Mouse (Mus musculus): ENCODE measurements around the gene Pgm1.

Gene Pgm1

GRCm38 (mm10) chr4:99929149-99929612, at the start of gene Pgm1:
TSS of gene Pgm1 (plus strand) at chr4:99929414.
- peak in 1 of 2 experiments; percentile 80 for DNase-seq (ENCODE audit: low spot score in 2 of 2)

- DNase-seq (ENCODE audit: low spot score in 2 of 2): no peak
Observed at GRCm38 (mm10) chr4:99881882-99882281, 47.3 kb upstream of the Pgm1 start.

DNA sequence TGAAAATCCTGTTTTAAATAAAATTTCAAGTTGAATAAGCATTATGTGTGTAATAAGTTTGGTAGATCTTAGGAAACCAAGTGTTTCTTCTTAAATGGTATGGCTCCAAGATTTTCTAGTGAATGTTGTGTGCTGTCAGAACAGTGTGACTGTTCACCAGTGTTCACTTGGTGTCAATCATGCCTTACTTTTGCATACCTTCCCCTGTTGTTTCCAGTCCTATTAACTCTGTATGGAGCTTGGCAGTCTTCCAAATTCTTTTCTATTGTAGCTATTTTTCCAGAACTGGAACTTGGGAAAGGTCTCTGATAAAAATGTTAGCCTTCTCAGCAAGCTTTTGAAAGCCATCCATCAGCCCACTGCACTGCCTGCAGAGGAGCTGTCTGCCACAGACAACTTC, 46.8 kb upstream of the Pgm1 start:
- no peak for DNase-seq (ENCODE audit: low spot score in 2 of 2)

DNA sequence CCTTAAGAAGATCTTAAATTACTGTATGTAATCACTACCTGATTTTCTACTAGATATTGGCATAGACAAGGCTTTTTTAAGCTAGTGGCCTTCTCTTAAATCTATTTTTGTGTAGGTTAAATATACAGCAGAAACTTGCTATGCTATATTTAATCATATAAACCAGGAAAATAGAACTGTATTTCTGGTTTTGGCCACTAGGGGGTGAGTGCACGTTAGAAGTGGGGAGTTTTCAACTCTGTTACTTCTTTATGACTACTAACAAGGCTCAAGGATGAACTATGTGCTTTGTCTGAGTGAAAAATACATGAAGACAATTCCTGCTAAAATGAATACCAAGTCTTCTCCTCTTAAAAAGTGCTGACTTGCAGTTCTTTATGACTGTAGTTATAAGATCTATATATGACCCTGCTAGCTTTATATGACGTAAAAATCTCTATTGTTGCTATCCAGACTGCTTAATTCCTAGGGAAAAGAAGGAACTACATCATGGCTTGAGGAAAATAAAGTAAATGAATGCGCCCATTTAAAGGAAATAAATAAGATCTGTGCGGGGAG, 15.2 kb upstream of the Pgm1 start:
- no peak for DNase-seq (ENCODE audit: low spot score in 2 of 2)

GRCm38 (mm10) chr4:99926380-99926779, 2.8 kb upstream of the Pgm1 start:
- DNase-seq (ENCODE audit: low spot score in 2 of 2): no peak

- DNase-seq (ENCODE audit: low spot score in 2 of 2): no peak
Observed at GRCm38 (mm10) chr4:99928521-99928920, 693 bp upstream of the Pgm1 start.

DNA sequence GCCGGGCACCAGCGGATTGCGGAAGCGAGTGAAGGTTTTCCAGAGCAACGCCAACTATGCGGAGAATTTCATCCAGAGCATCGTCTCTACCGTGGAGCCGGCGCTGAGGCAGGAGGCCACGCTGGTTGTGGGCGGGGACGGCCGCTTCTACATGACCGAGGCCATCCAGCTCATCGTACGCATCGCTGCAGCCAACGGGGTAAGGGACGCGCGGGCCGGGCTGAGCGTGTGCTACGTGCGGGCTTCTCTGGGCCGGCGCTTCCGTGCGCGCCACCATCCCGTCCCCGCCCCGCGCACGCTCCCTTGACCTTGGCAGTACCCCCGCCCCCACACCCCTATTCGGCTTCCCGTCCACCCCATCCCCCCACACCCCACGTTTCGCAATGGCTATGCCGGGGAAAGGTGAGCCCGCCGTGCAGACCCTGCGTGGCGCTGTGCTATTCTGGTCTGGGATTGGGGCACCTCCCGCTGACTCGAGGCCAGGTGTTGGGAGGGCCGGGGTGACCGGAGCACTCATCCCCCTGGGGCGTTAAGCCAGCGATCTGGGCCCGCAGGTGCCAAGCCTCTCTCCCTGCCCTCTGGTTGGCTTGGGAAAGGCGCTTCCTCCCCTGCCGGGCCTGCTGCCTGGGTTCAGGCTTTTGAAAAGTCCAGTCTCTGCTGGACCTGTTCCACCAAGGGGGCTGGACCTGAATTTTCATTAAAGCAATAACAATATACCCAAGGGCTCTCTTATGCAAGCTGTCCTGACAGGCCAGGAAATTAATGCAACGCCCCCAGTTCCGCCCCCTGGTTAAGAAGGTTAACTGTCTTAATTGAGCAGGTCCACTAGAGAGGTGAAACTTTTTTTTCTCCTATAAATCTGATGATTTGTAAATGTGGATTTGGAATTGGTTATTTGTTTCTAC, 651 bp downstream of the Pgm1 start, which contains the start of gene Itgb3bp:
TSS of gene Itgb3bp (minus strand) at position 201 of the 905 bp plus-strand sequence.
- DNase-seq (ENCODE audit: low spot score in 2 of 2): peak; percentile 62 to 83

DNA sequence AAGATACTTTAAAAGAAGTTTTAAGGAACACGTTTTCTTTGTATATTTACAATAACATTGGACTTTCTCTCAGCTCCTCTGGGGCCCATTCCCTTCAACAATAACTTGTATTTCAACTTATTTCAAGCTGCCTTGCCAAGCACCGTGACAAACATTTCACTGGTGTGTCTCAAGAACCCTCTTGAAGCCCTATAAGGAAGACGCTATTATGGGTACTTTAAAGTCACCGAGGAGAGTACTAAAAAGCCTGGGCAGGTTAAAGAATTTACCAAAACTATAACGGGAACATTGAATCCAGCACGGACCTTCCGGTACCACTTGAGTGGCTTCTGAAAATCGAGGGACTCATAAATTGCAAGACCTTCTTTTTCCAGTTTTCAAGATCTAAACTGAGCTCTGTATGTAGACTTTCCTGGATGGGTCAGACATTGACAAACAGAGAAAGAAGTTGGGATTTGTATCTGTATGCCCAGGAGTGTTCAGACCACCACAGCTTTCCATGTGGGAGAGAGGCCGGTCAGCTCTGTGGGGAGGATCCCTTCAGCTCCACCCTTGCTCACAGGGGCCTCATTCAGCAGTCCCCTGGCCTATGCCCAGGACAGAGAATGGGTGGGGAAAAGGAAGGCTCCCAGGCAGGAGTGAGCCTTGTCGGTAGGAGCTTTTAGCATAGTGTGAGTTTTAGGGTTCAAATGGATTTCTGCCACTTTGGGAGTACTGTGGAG, 1.5 kb downstream of the Pgm1 start:
- DNase-seq (ENCODE audit: low spot score in 2 of 2): no peak

DNA sequence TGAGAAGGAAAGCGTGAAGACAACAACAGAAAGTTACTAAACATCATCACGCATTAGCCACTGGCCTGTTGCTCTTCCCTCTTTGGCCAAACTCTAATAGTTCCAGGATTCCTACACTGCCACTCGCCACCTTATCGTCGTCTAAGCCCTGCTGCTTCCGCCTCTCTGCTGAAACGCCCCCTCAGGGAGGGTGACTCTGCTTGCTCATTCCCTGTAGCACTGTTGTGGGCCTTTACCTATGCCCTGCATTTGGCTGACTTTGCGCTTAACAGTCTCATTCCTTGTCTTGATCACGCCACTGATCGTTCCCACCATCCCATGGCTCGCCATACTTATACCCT, 2.0 kb downstream of the Pgm1 start:
- no peak for DNase-seq (ENCODE audit: low spot score in 2 of 2)

DNA sequence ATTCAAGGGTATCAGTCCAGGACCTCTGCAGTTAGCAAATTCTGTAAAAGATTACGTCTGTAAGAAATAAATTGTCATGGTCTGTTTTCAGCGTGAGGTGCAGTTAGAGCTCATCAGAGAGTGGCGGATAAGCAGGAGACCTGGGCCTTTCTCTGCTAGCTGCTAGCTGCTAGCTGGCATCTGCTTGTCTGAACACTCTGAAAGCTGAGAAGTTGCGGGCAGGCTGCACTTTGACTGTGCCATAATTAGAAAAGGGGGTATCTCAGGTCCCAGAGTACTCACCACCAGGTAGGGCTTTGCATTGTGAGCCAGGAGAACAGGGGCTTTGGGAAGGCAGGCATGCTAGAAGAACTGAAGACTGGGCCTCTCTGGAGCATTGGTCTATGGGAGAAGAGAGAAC, 2.6 kb downstream of the Pgm1 start:
- no peak for DNase-seq (ENCODE audit: low spot score in 2 of 2)

GRCm38 (mm10) chr4:99934859-99935258, 5.6 kb downstream of the Pgm1 start:
- no peak for DNase-seq (ENCODE audit: low spot score in 2 of 2)

DNA sequence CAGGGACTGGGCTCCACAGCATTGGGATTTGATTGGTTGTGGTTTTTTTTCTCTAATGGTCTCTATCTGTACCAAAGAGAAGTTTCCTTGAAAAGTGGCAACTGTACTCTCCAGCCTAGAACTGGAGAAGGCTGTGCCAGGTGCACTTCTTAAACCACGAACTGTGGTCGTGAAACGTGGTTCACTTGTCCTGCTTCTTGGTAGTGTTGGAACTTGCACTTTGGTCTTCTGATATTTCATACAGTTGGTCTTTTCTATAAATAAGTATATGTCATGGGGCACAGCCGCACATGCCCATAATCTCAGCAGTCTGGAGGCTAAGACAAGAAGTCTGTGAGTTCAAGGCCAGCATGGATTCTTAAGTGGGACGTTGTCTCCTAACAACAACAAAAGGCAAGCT, 7.1 kb downstream of the Pgm1 start:
- no peak for DNase-seq (ENCODE audit: low spot score in 2 of 2)

DNA sequence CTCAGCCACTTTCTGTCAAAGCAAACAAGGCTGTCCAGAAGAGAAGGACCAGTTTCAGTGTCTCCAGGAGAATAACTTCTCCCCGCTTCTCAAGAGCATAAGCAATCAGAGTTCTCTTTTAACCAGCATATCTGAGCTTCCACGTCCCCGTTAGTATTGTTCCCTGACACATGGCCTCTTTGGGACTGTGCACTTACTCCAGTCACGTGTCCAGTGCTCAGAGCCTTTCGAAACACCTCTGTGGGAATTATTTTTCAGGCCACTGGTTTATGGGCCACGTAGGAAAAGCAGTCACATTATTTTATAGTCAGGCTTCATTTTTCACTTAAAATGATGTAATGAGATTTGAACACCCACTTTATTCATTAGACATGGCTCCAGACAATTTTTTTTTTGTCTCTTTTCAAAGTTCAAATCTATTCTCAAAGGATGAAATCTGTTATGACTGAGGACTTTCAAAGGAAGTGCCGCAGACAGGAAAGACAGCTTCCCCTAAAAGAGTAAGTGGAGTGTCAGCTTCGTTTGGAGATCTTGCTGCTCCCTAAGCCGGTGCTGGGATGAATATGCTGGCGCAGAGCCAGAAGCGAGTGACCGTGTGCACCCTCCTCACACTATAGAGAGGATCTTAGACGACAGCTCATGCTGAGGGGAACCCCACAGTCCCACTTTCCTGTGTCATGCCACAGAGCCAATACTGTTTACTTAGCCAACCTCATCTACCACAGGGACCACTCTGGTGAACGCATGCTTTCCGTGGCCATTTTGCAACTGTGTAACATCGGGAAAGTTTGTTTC, 10.7 kb downstream of the Pgm1 start:
- no peak for DNase-seq (ENCODE audit: low spot score in 2 of 2)

DNA sequence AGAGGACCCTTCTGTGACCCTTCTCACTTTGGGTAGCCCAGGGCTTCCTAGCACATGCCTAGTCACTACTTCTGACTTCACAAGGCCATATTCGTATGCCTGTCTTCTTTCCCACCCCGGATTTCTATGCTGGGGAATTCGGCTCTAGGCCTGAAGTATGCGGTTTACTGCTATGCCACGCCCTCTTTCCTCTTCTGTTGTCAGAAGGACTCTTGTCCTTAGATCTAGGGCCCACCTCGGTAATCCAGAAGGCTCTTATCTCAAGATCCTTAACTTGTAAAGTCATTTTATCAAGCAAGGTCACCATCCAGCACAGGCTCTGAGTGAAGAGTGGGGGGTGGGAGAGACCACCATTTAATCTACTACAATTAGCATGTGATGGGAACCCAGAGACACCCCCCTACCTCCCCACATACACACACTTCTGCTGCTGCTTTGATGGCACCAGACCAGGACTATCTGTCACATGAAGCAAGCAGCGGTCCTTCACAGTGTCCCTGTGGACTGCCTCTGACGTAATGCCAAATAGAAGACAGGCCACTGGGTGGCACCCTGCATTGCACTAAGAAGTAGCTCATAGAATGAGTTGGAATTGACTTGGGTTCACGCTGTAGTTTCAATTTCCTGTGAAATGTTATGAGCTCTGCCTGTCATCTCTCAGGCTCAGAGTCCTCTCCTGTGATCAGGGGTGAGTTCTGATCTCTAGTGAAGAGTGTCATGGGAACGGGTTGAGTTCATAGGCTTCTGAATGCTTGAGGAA, 12.6 kb downstream of the Pgm1 start:
- no peak for DNase-seq (ENCODE audit: low spot score in 2 of 2)

GRCm38 (mm10) chr4:99944606-99945005, 15.4 kb downstream of the Pgm1 start:
- DNase-seq (ENCODE audit: low spot score in 2 of 2): no peak

DNA sequence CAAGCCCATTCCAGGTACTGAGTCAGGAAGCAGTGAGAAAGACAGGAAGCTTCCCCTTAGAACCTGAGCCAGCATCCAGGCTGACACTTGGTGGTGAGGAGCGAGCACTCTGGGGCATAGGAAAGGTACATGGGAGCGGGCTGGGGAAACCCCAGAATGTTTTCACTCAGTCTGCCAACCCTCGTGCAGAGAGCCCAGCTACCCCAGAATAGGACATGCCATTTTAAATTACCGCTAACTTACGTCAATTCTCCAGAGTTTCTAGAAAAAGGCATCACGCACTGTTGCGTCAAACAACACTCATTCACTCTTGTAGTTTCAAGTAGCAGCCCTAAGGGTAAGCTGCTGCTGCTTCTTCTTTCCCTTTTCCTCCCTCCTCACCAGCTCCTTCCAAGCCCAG, 15.8 kb downstream of the Pgm1 start:
- no peak for DNase-seq (ENCODE audit: low spot score in 2 of 2)

DNA sequence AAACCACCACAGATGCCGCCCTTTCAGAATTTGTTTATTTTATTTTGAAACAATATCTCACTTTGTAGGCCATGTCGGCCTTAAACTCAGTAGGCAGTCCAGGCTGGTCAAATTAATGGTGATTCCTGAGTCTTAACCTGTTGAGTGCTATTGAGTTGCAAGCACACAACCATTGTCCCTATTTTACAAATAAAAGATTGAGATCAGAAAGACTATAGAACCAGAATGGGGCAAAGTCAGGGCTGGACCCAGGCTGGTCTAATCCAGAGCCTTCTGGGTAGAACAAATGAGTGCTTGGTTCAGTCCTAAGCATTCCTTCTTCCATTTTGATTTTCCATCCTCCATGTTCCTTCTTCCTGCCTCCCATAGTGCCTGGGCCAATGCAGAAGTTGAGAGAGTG, 17.3 kb downstream of the Pgm1 start:
- DNase-seq (ENCODE audit: low spot score in 2 of 2): no peak

- DNase-seq (ENCODE audit: low spot score in 2 of 2): no peak
Observed at GRCm38 (mm10) chr4:99947192-99947591, 18.0 kb downstream of the Pgm1 start.

DNA sequence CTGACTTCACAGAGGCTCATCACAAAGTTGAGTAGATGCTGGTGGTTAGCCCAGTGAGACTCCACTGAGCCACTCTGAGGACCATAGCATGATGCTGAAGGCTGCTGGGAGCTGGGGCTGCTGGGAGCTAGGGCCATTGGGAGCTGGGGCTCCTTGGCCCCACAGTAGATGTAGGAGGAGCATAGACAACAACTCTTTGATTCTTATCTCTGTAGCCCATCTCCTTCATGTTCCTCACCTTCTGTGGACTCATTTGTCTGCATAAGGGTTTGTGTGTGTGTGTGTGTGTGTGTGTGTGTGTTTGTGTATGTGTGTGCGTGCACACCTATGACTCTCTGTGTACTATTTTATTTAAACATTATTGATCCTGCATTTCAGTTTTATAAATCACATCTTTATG, 18.7 kb downstream of the Pgm1 start:
- no peak for DNase-seq (ENCODE audit: low spot score in 2 of 2)

DNA sequence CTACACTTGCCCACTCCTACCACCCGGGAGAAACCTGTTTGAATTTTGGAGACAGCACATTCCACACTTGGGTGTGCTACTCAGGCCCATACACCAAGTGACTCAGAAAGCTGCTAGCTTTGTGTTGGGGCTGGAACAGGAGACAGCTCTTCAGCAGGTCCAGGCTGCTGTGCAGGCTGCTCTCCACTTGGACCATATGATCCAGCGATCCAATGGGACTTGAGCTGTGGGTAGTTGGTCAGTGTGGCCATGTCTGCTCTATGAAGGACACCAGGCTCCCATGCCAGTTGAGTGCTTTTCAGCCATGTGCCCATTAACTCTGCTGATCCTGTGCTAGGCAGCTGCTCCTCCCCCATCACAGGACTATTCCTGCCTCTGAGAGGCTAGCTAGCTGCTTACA, 24.7 kb downstream of the Pgm1 start:
- no peak for DNase-seq (ENCODE audit: low spot score in 2 of 2)

DNA sequence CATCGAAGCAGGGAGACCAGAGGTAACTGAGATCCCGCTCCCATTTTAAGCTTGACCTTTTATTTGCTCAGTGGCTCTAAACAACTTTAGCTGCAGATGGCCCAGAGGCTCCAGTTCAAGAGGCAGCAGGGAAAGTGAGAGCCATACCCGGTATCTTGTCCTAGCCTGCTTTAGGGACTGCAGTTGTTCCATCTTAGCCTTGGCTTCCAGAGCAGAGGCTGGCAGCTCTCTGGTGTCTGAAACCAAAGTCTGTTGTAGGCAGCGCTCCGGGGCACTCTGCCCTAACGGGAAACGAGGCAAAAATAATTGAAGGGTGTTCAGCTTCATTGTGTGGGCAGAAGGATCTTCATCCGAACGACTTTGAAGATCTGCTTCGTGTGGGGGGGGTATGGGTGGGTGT, 26.2 kb downstream of the Pgm1 start:
- DNase-seq (ENCODE audit: low spot score in 2 of 2): no peak

Data from urinary bladder, adult 18-20 months (tissue).